Mouse (Mus musculus): ENCODE results near the gene Vmn1r176.
"Not testable (repeated sequence)": the region's sequence is repeated elsewhere in the genome, so short reads cannot be mapped to it uniquely, and the experiment has no call there.

The Vmn1r176 gene

DNA sequence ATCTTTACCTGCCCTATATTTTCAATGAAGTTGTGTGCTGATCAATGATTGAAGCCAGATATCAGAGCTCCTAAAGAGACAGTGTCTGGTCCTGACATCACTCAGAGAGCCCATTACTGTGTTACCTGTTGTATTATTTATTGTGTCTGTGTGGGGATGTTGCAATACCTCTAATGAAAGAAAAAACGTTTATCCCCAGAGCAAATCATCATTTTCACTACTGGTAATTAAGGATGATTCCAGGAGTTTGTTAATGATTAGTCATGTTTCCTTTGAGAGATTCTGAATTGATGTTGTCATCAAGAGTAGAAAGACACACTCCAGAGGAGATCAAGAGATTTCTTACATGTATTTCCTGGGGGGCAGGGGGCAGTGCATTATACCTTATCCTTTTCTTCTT lies at the start of gene Vmn1r176:
Gene Vmn1r176 (minus strand): TSS at position 101 of the 400 bp plus-strand sequence.
- DNase-seq (ENCODE audit: low spot score): not testable (repeated sequence)

DNA sequence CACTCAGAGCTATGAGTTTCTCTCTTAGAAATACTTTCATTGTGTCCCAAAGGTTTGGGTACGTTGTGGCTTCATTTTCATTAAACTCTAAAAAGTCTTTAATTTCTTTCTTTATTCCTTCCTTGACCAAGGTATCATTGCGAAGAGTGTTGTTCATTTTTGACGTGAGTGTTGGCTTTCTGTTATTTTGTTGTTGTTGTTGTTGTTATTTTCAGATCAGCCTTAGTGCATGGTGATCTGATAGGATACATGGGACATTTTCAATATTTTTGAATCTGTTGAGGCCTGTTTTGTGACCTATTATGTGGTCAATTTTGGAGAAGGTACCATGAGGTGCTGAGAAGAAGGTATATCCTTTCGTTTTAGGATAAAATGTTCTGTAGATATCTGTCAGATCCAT lies 39.7 kb upstream of the Vmn1r176 start:
- DNase-seq (ENCODE audit: low spot score): not testable (repeated sequence)

DNA sequence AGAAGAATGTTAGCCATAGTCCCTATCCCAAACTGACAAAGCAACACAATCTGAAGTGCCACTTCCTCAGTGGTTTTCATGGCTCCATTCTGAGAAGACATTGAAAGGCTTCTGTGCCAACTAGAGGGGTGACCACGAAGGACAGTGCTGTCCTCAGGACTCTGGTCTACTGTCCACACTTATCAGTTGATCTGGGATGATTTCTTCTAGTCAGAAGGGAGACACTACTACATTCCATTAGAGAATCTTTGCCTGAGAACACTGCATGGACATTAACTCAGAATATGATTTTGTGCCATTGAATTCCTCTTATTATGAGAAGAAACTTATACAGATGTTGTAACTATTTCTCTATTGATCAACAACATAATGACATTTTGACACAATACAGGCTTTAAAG lies 29.2 kb upstream of the Vmn1r176 start, which contains the start of gene Vmn1r177:
Gene Vmn1r177 (minus strand): TSS at position 101 of the 400 bp plus-strand sequence.
- DNase-seq (ENCODE audit: low spot score): not testable (repeated sequence)

DNA sequence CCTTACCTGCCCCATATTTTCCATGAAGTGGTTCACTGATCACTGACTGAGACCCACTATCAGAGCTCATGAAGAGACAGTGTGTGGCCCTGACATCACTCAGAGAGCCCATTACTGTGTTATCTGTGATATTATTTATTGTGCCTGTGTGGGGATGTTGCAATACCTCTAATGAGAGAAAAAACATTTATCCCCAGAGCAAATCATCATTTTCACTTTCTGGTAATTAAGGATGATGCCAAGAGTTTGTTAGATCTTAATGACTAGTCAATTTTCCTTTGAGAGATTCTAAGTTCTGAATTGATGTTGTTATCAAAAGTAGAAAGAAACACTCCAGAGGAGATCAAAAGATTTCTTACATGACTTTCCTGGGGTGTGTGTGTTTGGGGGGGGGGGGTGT lies 26.6 kb downstream of the Vmn1r176 start, which contains the start of gene Vmn1r175:
Gene Vmn1r175 (minus strand): TSS at position 101 of the 400 bp plus-strand sequence.
- DNase-seq (ENCODE audit: low spot score): not testable (repeated sequence)

DNA sequence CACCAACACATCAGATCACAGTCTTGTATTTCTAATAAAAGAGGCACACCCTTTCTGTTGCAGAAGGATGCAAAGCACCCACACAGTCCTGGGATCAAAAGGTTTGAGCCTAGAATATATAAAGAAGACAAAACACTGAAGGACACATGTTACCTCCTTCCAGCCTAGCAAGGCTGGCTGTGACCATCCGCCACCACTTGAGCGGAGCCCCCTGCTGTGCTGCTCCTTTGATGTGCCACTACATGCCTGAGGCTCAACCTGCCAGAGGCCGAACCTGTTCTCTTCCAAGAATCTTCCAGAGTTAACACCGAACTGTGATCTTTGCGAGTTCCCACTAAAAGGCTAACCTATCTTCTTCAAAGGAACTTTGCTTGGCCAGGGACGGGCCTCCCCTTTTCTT lies 52.6 kb downstream of the Vmn1r176 start:
- no peak for DNase-seq (ENCODE audit: low spot score)

Data from MN1 (cell line).